In genomic region chr19:36534766-36535140, GRCm38 (mm10) we compare ENCODE assay signal across 9 mouse cellular contexts. TPM values are rescaled to one million over a fixed set of nuclear protein-coding genes. Genes with fewer than 3 reads are reported as not detected.
DNase-seq lines count a peak whose midpoint lies in the region; ATAC-seq and TF ChIP-seq lines count a peak whose summit lies in the region.
"Had no signal": no experiment of that assay in that cellular context is flagged by ENCODE, and none has a peak within 500 bp of the region (broad histone marks: within the 10 kb centered on the region; RNA-seq: fewer than 3 reads in every experiment).

No protein-coding gene starts in this region.

- TF ChIP-seq POLR2A in brain, embryonic 14.5 days (IDR thresholded peaks at IDR 0.05; ENCODE audit: borderline replicate concordance, extremely low read depth, insufficient read depth, insufficient read length, poor library complexity, severe bottlenecking): no peak

- peak; percentile 93 for DNase-seq in Muller cell, postnatal 12 days (ENCODE audit: inconsistent ontology term)
- DNase-seq in brain, embryonic 14.5 days (ENCODE audit: low read depth): peak; percentile 99
- DNase-seq in forebrain, embryonic 14.5 days (ENCODE audit: low spot score): peak; percentile 97
- peak; percentile 48 to 51 for DNase-seq in layer of hippocampus, postnatal 36 days
- DNase-seq in neural tube, embryonic 10.5 days (ENCODE audit: extremely low spot score, low spot score): peak; percentile 27
- no peak for DNase-seq in spleen, postnatal 10 days (ENCODE audit: low spot score in 2 of 2)

- no peaks in the 10 kb centered on the region for H3K27me3 ChIP-seq in forebrain, embryonic 14.5 days (replicated peaks; ENCODE audit: control insufficient read depth, insufficient read depth, low read length)
- H3K27me3 ChIP-seq in hindbrain, embryonic 15.5 days: no peaks in the 10 kb centered on the region

- peak; percentile 86 for ATAC-seq in forebrain, embryonic 14.5 days
- ATAC-seq in hindbrain, embryonic 15.5 days (ENCODE audit: low FRiP score, low read depth): peak; percentile 88
- ATAC-seq in CD4-positive, CD25-positive, alpha-beta regulatory T cell, adult 4 months: no peak

- H3K4me1 ChIP-seq in forebrain, embryonic 14.5 days (ENCODE audit: control insufficient read depth, insufficient read depth, low read length): peaks cover 23% of the 10 kb centered on the region
- peaks cover 28% of the 10 kb centered on the region for H3K4me1 ChIP-seq in hindbrain, embryonic 15.5 days (replicated peaks)

- peak overlapping the region; percentile 41; the same call in 1 of the 2 replicates for H3K9ac ChIP-seq in forebrain, embryonic 14.5 days (ENCODE audit: low read length)
- no peak overlapping the region for H3K9ac ChIP-seq in hindbrain, embryonic 15.5 days

- TF ChIP-seq CTCF in brain, embryonic 14.5 days (IDR thresholded peaks at IDR 0.05; ENCODE audit: borderline replicate concordance, extremely low read depth, insufficient read depth, insufficient read length): no peak

- peak overlapping the region; percentile 92 for H3K27ac ChIP-seq in forebrain, embryonic 14.5 days (ENCODE audit: low read depth, low read length)
- H3K27ac ChIP-seq in hindbrain, embryonic 15.5 days (replicated peaks): peak overlapping the region; percentile 76
- H3K27ac ChIP-seq: macrophage had no signal

- WGBS in forebrain, embryonic 14.5 days: 2% methylated on average over 8 of the region's 8 CpGs
- WGBS in hindbrain, embryonic 15.5 days: 16% methylated on average over 8 of the region's 8 CpGs

- H3K4me2 ChIP-seq in forebrain, embryonic 14.5 days (ENCODE audit: low read length): peak overlapping the region; percentile 49
- H3K4me2 ChIP-seq in hindbrain, embryonic 15.5 days: peak overlapping the region; percentile 46

- H3K9me3 ChIP-seq in forebrain, embryonic 14.5 days (replicated peaks; ENCODE audit: control insufficient read depth, low read length): no peaks in the 10 kb centered on the region
- no peaks in the 10 kb centered on the region for H3K9me3 ChIP-seq in hindbrain, embryonic 15.5 days

- peak overlapping the region; percentile 1; the same call in 1 of the 2 replicates for H3K4me3 ChIP-seq in forebrain, embryonic 14.5 days (ENCODE audit: low read depth, low read length)
- H3K4me3 ChIP-seq in hindbrain, embryonic 15.5 days: peak overlapping the region; percentile 6; the same call in 1 of the 2 replicates

- H3K36me3 ChIP-seq in forebrain, embryonic 14.5 days (ENCODE audit: control insufficient read depth, insufficient read depth, low read length): no peaks in the 10 kb centered on the region
- no peaks in the 10 kb centered on the region for H3K36me3 ChIP-seq in hindbrain, embryonic 15.5 days

RNA-seq across cellular contexts. Expression of gene Hectd2, which starts 19.7 kb away (rescaled TPM):
- polyA plus RNA-seq in brain, embryonic 14.5 days (2012; rRNA removed): 15.9 and 17.5 TPM in 2 replicates
- polyA plus RNA-seq in forebrain, embryonic 14.5 days (2014; fragmentation: Nextera tagmentation; extraction: Ambion mirVana): 14.4 and 14.5 TPM in 2 replicates
- polyA plus RNA-seq in hindbrain, embryonic 15.5 days (2015; fragmentation: Nextera tagmentation; extraction: Ambion mirVana): 11.8 and 13.1 TPM in 2 replicates
- 10 to 100 TPM; 40.3 to 49.3 TPM for total RNA-seq in layer of hippocampus, postnatal 36 days (2021)
- polyA plus RNA-seq in CD4-positive, CD25-positive, alpha-beta regulatory T cell, adult 4 months (2017; shearing (Covaris generic)): 1 to 10 TPM; 1.2 to 1.5 TPM

Comparison
In these comparisons a context has a peak if more than half of its experiments do, and no peak if none do; other contexts are left out.
1. DNase-seq: peak in Muller cell, postnatal 12 days (single experiment), brain, embryonic 14.5 days (single experiment), forebrain, embryonic 14.5 days (single experiment), layer of hippocampus, postnatal 36 days (2 of 2) and neural tube, embryonic 10.5 days (single experiment); none in spleen, postnatal 10 days (0 of 2).